Mouse (Mus musculus) cerebellum, adult 2 months (tissue): Measurements from ENCODE around the gene Atp6ap1l. TPM values are rescaled to one million over a fixed set of nuclear protein-coding genes. Genes with fewer than 3 reads are reported as not detected.
"Not testable (repeated sequence)": the region's sequence is repeated elsewhere in the genome, so short reads cannot be mapped to it uniquely, and the experiment has no call there.

Experiments used
- DNase-seq, 2 experiments: peaks; one replicate each; pipeline ENCODE4 v3.0.0; 2021
- H3K27ac ChIP-seq: fragments of 200-500 bp; 2 replicates; pipeline ENCODE4 v1.5.1; 2012; ENCODE audit warnings: low read length, control low read depth, inconsistent platforms; ENCODE audit not compliant: insufficient read depth
- H3K27me3 ChIP-seq: fragments of 200-500 bp; 2 replicates; pipeline ENCODE4 v1.6.1; 2012; ENCODE audit warnings: inconsistent platforms, mild to moderate bottlenecking, low read length, moderate library complexity; ENCODE audit not compliant: control insufficient read depth, insufficient read depth
- H3K4me1 ChIP-seq: fragments of 200-500 bp; 2 replicates; pipeline ENCODE4 v1.6.1; 2011; ENCODE audit warnings: low read length; ENCODE audit not compliant: control insufficient read depth, insufficient read depth
- H3K4me3 ChIP-seq: fragments of 200-500 bp; replicated peaks from 2 replicates; pipeline ENCODE3; 2011; ENCODE audit warnings: mild to moderate bottlenecking, low read depth, low read length, control low read depth; ENCODE audit not compliant: insufficient read depth
- CTCF ChIP-seq: fragments of 200-500 bp; IDR thresholded peaks from 2 replicates; pipeline ENCODE4 v1.5.1; 2011; ENCODE audit warnings: low read depth, mild to moderate bottlenecking, control low read depth, low read length, moderate library complexity, borderline replicate concordance; ENCODE audit not compliant: insufficient read depth
- POLR2A ChIP-seq: fragments of 200-500 bp; IDR thresholded peaks from 2 replicates; pipeline ENCODE4 v1.6.1; 2011; ENCODE audit warnings: low read length, control low read depth, borderline replicate concordance; ENCODE audit not compliant: insufficient read depth
- WGBS: fragments of 180-500 bp; shearing (Covaris S2); methylation state at CpG from one replicate; pipeline ENCODE4 v1.1.7; 2018; 5-methylcytosine and 5-hydroxymethylcytosine counted together
- polyA plus RNA-seq: library from polyadenylated mRNA; depleted of rRNA; stranded (reverse); fragments of >200 nt; gene quantifications from 2 replicates; pipeline ENCODE4 v1.2.3, GENCODE M21; 2012

Gene Atp6ap1l
- polyA plus RNA-seq, 1 experiment = 14.2 TPM

DNA sequence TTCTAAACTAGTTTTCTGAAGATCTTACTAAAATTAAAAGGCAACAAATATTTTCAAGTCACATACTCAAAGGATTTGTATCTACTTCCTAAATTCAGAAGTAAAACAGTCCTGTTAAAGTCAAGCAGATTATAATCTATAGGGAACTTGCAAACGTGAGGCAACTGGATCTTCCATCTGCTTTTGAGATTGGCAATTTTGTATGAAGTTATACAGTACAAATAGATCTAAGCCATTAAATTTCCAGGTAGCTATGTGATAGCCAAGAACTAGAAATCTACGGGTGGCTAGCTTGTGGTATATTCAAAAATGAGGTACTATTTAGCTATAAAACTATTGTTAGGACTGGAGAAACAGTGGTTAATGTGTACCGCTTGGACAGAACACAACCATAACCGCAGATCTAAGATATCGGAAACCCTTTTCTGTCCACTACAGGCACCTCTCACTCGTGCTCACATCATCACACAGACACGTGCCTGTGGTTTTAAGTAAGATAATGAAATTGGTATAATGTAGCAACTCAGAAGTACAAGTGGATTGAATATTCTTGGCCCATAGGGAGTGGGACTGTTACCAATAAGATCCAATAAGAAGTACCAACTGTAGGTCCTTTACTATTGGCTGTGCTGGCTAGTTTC, 21.1 kb upstream of the Atp6ap1l start:
- TF ChIP-seq POLR2A (no peak), CTCF (no peak)
- WGBS = 80% methylated on average over 7 of the region's 7 CpGs
- Histone ChIP-seq H3K4me3 (no peak overlapping the region), H3K27ac (no peak overlapping the region), H3K4me1 (no peaks in the 10 kb centered on the region), H3K27me3 (no peaks in the 10 kb centered on the region)
- no peak for DNase-seq

DNA sequence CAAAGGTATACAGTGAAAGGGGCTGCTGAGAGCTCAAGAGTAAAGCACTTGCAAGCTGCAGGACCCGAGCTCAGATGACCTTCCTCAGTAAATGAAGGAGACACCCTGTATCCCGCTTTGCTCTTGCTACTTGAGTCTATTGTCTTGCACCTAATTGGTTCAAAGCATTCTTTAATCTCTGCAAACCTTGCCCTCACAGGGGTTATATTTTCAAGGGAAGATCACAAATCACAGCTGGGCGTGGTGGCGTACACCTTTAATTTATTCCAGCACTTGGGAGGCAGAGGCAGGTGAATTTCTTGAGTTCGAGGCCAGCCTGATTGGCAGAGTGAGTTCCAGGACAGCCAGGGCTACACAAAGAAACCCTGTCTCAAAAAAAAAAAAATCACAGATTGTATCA, 20.0 kb upstream of the Atp6ap1l start:
- no peaks in the 10 kb centered on the region for H3K27me3 ChIP-seq
- 90% methylated on average over 5 of the region's 5 CpGs for WGBS
- TF ChIP-seq CTCF (no peak), POLR2A (no peak)
- no peaks in the 10 kb centered on the region for H3K4me1 ChIP-seq
- no peak overlapping the region for H3K4me3 ChIP-seq
- no peak overlapping the region for H3K27ac ChIP-seq
- no peak for DNase-seq

DNA sequence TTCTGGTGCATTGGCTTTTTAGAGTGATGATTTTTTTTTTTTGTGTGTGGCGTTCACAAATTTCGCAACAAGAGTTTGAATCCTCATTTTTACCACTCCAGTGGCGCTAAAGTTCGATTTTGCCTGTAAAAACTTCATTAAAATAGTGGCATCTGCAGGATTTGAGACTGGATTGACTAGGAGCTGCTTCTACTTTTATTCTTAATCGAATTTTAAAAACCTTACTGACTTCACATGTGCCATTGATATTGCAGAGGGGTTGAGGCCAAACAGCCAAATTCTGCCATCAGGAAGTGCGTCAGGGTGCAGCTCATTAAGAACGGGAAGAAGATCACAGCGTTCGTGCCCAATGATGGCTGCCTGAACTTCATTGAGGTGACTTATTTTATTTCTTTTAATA, 18.9 kb upstream of the Atp6ap1l start:
- Histone ChIP-seq H3K27me3 (no peaks in the 10 kb centered on the region), H3K4me1 (no peaks in the 10 kb centered on the region), H3K27ac (no peak overlapping the region), H3K4me3 (no peak overlapping the region)
- no peak for TF ChIP-seq CTCF
- no peak for DNase-seq
- 44% methylated on average over 9 of the region's 9 CpGs for WGBS

DNA sequence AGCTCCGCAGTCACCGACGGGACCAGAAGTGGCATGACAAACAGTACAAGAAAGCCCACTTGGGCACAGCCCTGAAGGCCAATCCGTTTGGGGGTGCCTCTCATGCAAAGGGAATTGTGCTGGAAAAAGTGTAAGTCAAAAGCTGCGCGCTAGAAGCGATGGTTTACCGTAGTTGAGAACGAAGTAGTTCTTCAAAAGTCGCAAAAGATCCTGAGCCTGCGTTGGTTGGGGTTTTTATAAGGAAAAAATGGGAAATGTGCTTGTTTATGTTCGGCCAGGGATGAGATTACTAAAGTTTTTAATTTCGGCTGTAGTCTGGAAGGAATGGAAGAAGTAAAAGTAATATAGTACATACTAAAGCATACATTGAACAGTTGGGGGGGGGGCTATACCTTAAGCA, 18.5 kb upstream of the Atp6ap1l start:
- WGBS = under 1% methylated on average over 13 of the region's 13 CpGs
- H3K27me3 ChIP-seq, H3K4me1 ChIP-seq, DNase-seq: not testable (repeated sequence)
- peak overlapping the region; percentile 99 for H3K4me3 ChIP-seq
- 0 out of 2 replicates have a peak overlapping the region, but pooled peaks have one; percentile 85 for H3K27ac ChIP-seq

DNA sequence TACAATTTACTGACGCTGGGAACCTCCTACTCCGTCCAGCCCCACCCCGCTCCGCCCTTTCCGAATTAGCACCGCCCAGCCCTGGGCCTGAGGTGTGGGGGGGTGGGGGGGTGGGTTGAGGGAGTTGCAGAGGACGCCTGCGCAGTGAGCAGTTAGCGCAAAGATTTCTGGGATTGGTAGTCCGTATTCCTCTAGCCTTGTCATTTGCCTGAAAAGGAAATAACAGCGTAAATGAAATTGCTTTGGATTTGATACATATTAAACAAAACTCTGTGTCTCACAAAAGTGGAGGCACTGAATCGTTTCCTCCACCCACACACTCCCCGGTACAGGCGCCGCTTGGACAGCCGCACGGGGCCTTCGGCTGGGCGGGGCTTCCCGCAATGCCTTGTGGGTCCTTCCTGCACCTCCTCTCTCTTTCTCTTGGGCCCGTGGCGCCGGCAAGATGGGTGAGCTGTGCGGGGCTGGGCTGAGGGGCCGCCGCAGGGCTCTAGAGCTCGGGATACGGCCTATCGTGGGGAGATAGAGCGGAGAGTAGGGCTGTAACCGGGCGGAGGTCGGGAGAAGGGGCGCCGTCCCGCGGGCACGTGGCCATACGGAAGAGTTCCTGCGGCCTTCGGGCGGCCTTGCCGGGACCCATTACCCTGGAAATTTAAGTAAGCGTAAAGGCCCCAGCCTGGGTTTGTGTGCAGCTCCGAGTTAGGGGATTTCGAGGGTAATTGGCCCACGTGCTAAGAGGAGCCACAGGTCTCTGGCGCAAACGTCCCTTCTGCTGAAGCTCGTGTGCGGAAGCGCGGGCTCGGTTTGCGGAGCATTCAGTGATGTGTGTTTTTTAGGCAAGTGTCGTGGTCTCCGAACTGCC, 17.8 kb upstream of the Atp6ap1l start, which contains the start of gene Rps23:
Gene Rps23 (plus strand): TSS at position 208 of the 862 bp plus-strand sequence.
- peak; percentile 68; the same call in 1 of the 2 replicates for TF ChIP-seq POLR2A
- TF ChIP-seq CTCF = no peak
- DNase-seq = peak; percentile 87 to 91
- WGBS = under 1% methylated on average over 57 of the region's 57 CpGs

DNA sequence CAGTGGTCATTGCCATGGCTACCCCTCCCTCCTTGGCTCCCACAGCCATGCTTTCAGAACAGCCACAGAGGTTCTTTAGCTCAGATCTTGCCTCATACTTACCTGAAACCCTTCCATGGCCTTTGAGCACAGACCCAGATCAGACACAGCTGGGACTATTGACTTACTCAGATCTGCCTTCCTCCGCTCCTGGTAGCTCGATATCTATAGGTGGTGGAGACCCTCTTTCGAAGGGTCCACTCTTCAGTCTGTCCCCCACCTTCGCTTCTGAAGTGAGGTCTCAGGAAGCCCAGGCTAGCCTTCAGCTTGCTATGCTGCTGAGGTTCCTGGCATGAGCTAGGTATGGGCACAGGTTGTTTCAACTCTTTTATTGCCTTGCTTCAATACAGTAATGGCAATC, 9.6 kb upstream of the Atp6ap1l start:
- H3K4me1 ChIP-seq = no peaks in the 10 kb centered on the region
- no peak overlapping the region for H3K27ac ChIP-seq
- DNase-seq = no peak
- TF ChIP-seq POLR2A (no peak), CTCF (no peak)
- no peak overlapping the region for H3K4me3 ChIP-seq
- WGBS = 98% methylated on average over 4 of the region's 4 CpGs
- no peaks in the 10 kb centered on the region for H3K27me3 ChIP-seq

More for the DNA sequence above, 17.8 kb upstream of the Atp6ap1l start, which contains the start of gene Rps23:
- peak within 1 kb of the TSS; percentile 99 for H3K4me3 ChIP-seq
- peak within 1 kb of the TSS; percentile 85 for H3K27ac ChIP-seq
- no peaks in the 10 kb centered on the region for H3K27me3 ChIP-seq
- no peaks in the 10 kb centered on the region for H3K4me1 ChIP-seq

DNA sequence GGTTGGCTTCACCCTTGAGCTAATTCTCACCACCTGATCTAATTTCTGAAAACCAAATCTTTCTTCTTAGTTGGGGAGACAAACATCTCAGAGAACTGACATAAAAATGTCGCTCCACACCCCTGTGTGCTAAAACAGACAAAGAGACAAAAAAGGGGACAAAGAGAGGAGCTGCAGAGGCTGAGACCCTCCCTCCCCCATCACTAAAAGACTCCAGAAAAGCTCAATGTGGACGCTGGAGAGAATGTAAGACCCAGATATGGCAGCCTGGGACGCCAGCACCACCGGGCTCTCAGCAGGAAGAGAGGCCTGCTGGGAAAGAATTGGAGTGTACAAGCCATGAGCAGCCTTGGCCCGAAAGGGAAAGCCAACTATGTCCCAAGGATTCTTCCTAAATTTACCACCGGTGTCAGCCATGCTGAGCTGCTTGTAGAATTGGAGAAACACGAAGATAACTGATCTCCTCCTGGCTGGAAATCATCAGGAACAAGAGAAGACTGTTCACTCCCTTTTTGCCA, 8.6 kb upstream of the Atp6ap1l start:
- DNase-seq = no peak
- Histone ChIP-seq H3K27me3 (no peaks in the 10 kb centered on the region), H3K4me3 (no peak overlapping the region), H3K4me1 (no peaks in the 10 kb centered on the region), H3K27ac (no peak overlapping the region)
- WGBS = 18% methylated on average over 7 of the region's 7 CpGs
- TF ChIP-seq CTCF = no peak
- no peak for TF ChIP-seq POLR2A
